Mouse (Mus musculus) midbrain, embryonic 10.5 days (tissue): ENCODE results near the gene Mrgbp. TPM values are rescaled to one million over a fixed set of nuclear protein-coding genes. Genes with fewer than 3 reads are reported as not detected.
A peak's percentile ranks its signal among the peaks of the same experiment; 100 is the strongest.

ENCODE experiments used
- DNase-seq: peaks from one replicate; pipeline ENCODE4 v3.0.0-alpha.2; 2017; ENCODE audit warnings: low spot score
- H3K27ac ChIP-seq: fragments of 300-500 bp; sonication (generic); replicated peaks from 2 replicates; pipeline ENCODE4 v1.5.1; 2016; ENCODE audit warnings: mild to moderate bottlenecking
- H3K27me3 ChIP-seq: fragments of 300-500 bp; sonication (generic); 2 replicates; pipeline ENCODE4 v1.6.1; 2016; ENCODE audit warnings: low read depth, mild to moderate bottlenecking; ENCODE audit not compliant: poor library complexity, severe bottlenecking
- H3K36me3 ChIP-seq: fragments of 300-500 bp; sonication (generic); 2 replicates; pipeline ENCODE4 v1.6.1; 2016; ENCODE audit warnings: mild to moderate bottlenecking, moderate library complexity
- H3K4me1 ChIP-seq: fragments of 300-500 bp; sonication (generic); 2 replicates; pipeline ENCODE4 v1.6.1; 2016
- H3K4me3 ChIP-seq: fragments of 300-500 bp; sonication (generic); 2 replicates; pipeline ENCODE4 v1.5.1; 2016; ENCODE audit warnings: mild to moderate bottlenecking, moderate library complexity
- H3K9me3 ChIP-seq: fragments of 300-500 bp; sonication (generic); replicated peaks from 2 replicates; pipeline ENCODE4 v1.6.1; 2016; ENCODE audit warnings: mild to moderate bottlenecking
- whole genome bisulfite sequencing: fragments of 180-500 bp; shearing (Covaris S2); methylation state at CpG from one replicate; pipeline ENCODE4 v1.1.7; 2016; 5-methylcytosine and 5-hydroxymethylcytosine counted together
- polyA plus RNA-seq: library from polyadenylated mRNA; unstranded; fragments of >200 nt; fragmentation: Nextera tagmentation; extraction: Ambion mirVana; gene quantifications from 2 replicates; pipeline ENCODE4 v1.2.1, GENCODE M21; 2016

The Mrgbp gene
- polyA plus RNA-seq, 1 experiment from 2014 or later = 39.7 TPM

GRCm38 (mm10) chr2:180600569-180601021 is 19.5 kb downstream of the Mrgbp start:
- Histone ChIP-seq H3K36me3 (peaks cover 8% of the 10 kb centered on the region), H3K4me1 (peaks cover 25% of the 10 kb centered on the region), H3K9me3 (no peaks in the 10 kb centered on the region), H3K27ac (0 out of 2 replicates have a peak overlapping the region, but pooled peaks have one; percentile 6), H3K4me3 (no peak overlapping the region), H3K27me3 (peaks cover 52% of the 10 kb centered on the region)
- no peak for DNase-seq
- WGBS = 8% methylated on average over 9 of the region's 9 CpGs

GRCm38 (mm10) chr2:180604781-180605180 is 23.7 kb downstream of the Mrgbp start:
- 68% methylated on average over 6 of the region's 6 CpGs for WGBS
- no peak overlapping the region for H3K4me3 ChIP-seq
- peaks cover 8% of the 10 kb centered on the region for H3K4me1 ChIP-seq

GRCm38 (mm10) chr2:180610283-180610682 is 29.2 kb downstream of the Mrgbp start:
- Histone ChIP-seq H3K27me3 (no peaks in the 10 kb centered on the region), H3K36me3 (no peaks in the 10 kb centered on the region), H3K4me3 (no peak overlapping the region), H3K9me3 (no peaks in the 10 kb centered on the region), H3K27ac (no peak overlapping the region), H3K4me1 (no peaks in the 10 kb centered on the region)
- WGBS = 94% methylated on average over 4 of the region's 4 CpGs
- no peak for DNase-seq

More at GRCm38 (mm10) chr2:180604781-180605180, 23.7 kb downstream of the Mrgbp start:
- DNase-seq = no peak
- Histone ChIP-seq H3K9me3 (no peaks in the 10 kb centered on the region), H3K36me3 (no peaks in the 10 kb centered on the region), H3K27ac (no peak overlapping the region), H3K27me3 (peaks cover 15% of the 10 kb centered on the region)

GRCm38 (mm10) chr2:180611882-180612281 is 30.8 kb downstream of the Mrgbp start:
- H3K4me3 ChIP-seq = no peak overlapping the region
- H3K27ac ChIP-seq = no peak overlapping the region
- no peaks in the 10 kb centered on the region for H3K9me3 ChIP-seq
- WGBS = 74% methylated on average over 2 of the region's 2 CpGs
- no peak for DNase-seq
- no peaks in the 10 kb centered on the region for H3K4me1 ChIP-seq
- no peaks in the 10 kb centered on the region for H3K36me3 ChIP-seq
- H3K27me3 ChIP-seq = no peaks in the 10 kb centered on the region

Other genes with a start within 250 kb of the Mrgbp start
- gene Gata5, start 246.6 kb upstream of the Mrgbp start, polyA plus RNA-seq = 0.04 and 0.10 TPM in 2 replicates
- 5.3 and 6.7 TPM in 2 replicates for gene Slco4a1, start 125.1 kb upstream of the Mrgbp start, polyA plus RNA-seq
- gene Ntsr1, start 81.3 kb upstream of the Mrgbp start, polyA plus RNA-seq = 0.10 and 0.24 TPM in 2 replicates
- 104 and 107 TPM in 2 replicates for gene Ogfr, start 7.9 kb downstream of the Mrgbp start, polyA plus RNA-seq
- gene Col9a3, start 16.5 kb downstream of the Mrgbp start, polyA plus RNA-seq = 2.6 and 3.7 TPM in 2 replicates
- 0.22 and 0.26 TPM in 2 replicates for gene Tcfl5, start 61.4 kb downstream of the Mrgbp start, polyA plus RNA-seq
- gene Dido1, start 128.7 kb downstream of the Mrgbp start, polyA plus RNA-seq = 30.9 and 34.6 TPM in 2 replicates
- 50.2 TPM in 2 replicates for gene Gid8, start 128.8 kb downstream of the Mrgbp start, polyA plus RNA-seq
- 0.43 and 0.57 TPM in 2 replicates for gene Slc17a9, start 144.0 kb downstream of the Mrgbp start, polyA plus RNA-seq
- gene Bhlhe23, start 195.6 kb downstream of the Mrgbp start, polyA plus RNA-seq = 10.8 and 12.0 TPM in 2 replicates